In genomic region chr19:45527382-45527781, GRCm38 (mm10) we compare ENCODE assay signal across 11 mouse cellular contexts.
"Had no signal": no experiment of that assay in that cellular context is flagged by ENCODE, and none has a peak within 500 bp of the region (broad histone marks: within the 10 kb centered on the region; RNA-seq: fewer than 3 reads in every experiment).

No protein-coding gene starts in this region.

- H3K4me2 ChIP-seq: limb, embryonic 15.5 days; lung, embryonic 15.5 days; midbrain, embryonic 15.5 days; neural tube, embryonic 13.5 days; stomach, embryonic 15.5 days had no signal

- ATAC-seq: hindbrain, postnatal 0 days; midbrain, embryonic 15.5 days had no signal

- H3K4me1 ChIP-seq: limb, embryonic 15.5 days; midbrain, embryonic 10.5 days; midbrain, embryonic 15.5 days; stomach, embryonic 15.5 days had no signal

- H3K4me3 ChIP-seq: limb, embryonic 15.5 days; lung, embryonic 15.5 days; midbrain, embryonic 10.5 days; midbrain, embryonic 15.5 days; neural tube, embryonic 13.5 days; stomach, embryonic 15.5 days had no signal

- H3K9ac ChIP-seq: limb, embryonic 15.5 days; lung, embryonic 15.5 days; midbrain, embryonic 15.5 days; neural tube, embryonic 13.5 days; stomach, embryonic 15.5 days had no signal

- H3K27me3 ChIP-seq: limb, embryonic 15.5 days; lung, embryonic 15.5 days; midbrain, embryonic 15.5 days; neural tube, embryonic 13.5 days; stomach, embryonic 15.5 days had no signal

- H3K27ac ChIP-seq: hindbrain, postnatal 0 days; kidney, postnatal 0 days; limb, embryonic 15.5 days; lung, embryonic 15.5 days; midbrain, embryonic 10.5 days; midbrain, embryonic 15.5 days; neural tube, embryonic 13.5 days; stomach, embryonic 15.5 days had no signal

- H3K9me3 ChIP-seq: limb, embryonic 15.5 days; lung, embryonic 15.5 days; midbrain, embryonic 10.5 days; midbrain, embryonic 15.5 days; neural tube, embryonic 13.5 days; stomach, embryonic 15.5 days had no signal

- DNase-seq: kidney, adult 11 months; kidney, adult 9 months; right cerebral cortex, postnatal 14 days had no signal
